Mouse (Mus musculus) thymus, adult 2 months (tissue): ENCODE measurements at regions not wholly inside any gene's neighbourhood (a gene's known extent, or its start where the extent isn't known, plus 50 kb on each side); places are given as distances from the start of the nearest gene placed in this dataset.
"Not testable (repeated sequence)": the region's sequence is repeated elsewhere in the genome, so short reads cannot be mapped to it uniquely, and the experiment has no call there.

Experiments
- DNase-seq: peaks from one replicate; pipeline ENCODE4 v3.0.0; 2021
- H3K27ac ChIP-seq: fragments of 200-500 bp; 2 replicates; pipeline ENCODE4 v1.5.1; 2012; ENCODE audit warnings: low read length, control low read depth; ENCODE audit not compliant: control insufficient read depth, insufficient read depth
- H3K27me3 ChIP-seq: fragments of 200-500 bp; 2 replicates; pipeline ENCODE4 v1.6.1; 2012; ENCODE audit warnings: mild to moderate bottlenecking, low read length, moderate library complexity, mixed read lengths; ENCODE audit not compliant: control insufficient read depth, insufficient read depth
- H3K36me3 ChIP-seq: fragments of 200-500 bp; 2 replicates; pipeline ENCODE4 v1.6.1; 2012; ENCODE audit warnings: mild to moderate bottlenecking, low read length, moderate library complexity; ENCODE audit not compliant: control insufficient read depth, insufficient read depth
- H3K4me1 ChIP-seq: fragments of 200-500 bp; replicated peaks from 2 replicates; pipeline ENCODE4 v1.6.1; 2012; ENCODE audit warnings: low read length; ENCODE audit not compliant: control insufficient read depth, insufficient read depth
- H3K4me3 ChIP-seq: fragments of 200-500 bp; 2 replicates; pipeline ENCODE4 v1.5.1; 2012; ENCODE audit warnings: mild to moderate bottlenecking, low read length, control low read depth, moderate library complexity; ENCODE audit not compliant: control insufficient read depth, insufficient read depth
- CTCF ChIP-seq: fragments of 200-500 bp; IDR thresholded peaks from 2 replicates; pipeline ENCODE4 v1.5.1; 2012; ENCODE audit warnings: mild to moderate bottlenecking, control low read depth, low read length, moderate library complexity, borderline replicate concordance; ENCODE audit not compliant: control insufficient read depth, poor library complexity, insufficient read depth; ENCODE audit errors: extremely low read depth
- POLR2A ChIP-seq: fragments of 200-500 bp; IDR thresholded peaks from 2 replicates; pipeline ENCODE4 v1.6.1; 2012; ENCODE audit warnings: mild to moderate bottlenecking, low read length, control low read depth, moderate library complexity; ENCODE audit not compliant: control insufficient read depth, poor library complexity, insufficient read depth; ENCODE audit errors: extremely low read depth
- WGBS: fragments of 180-500 bp; shearing (Covaris S2); methylation state at CpG from one replicate; pipeline ENCODE4 v1.1.7; 2018; 5-methylcytosine and 5-hydroxymethylcytosine counted together

GRCm38 (mm10) chr17:16860771-16861170 lies 203.1 kb upstream of the Zfp960 start:
- Histone ChIP-seq H3K27ac (no peak overlapping the region), H3K4me1 (no peaks in the 10 kb centered on the region), H3K36me3 (no peaks in the 10 kb centered on the region), H3K4me3 (no peak overlapping the region), H3K27me3 (no peaks in the 10 kb centered on the region)
- DNase-seq: no peak
- no peak for TF ChIP-seq CTCF
- no peak for TF ChIP-seq POLR2A
- 74% methylated on average over 1 of the region's 1 CpGs for WGBS

GRCm38 (mm10) chr17:16900791-16901190 lies 163.1 kb upstream of the Zfp960 start:
- Histone ChIP-seq H3K27ac (no peak overlapping the region), H3K4me3 (no peak overlapping the region), H3K4me1 (no peaks in the 10 kb centered on the region), H3K27me3 (no peaks in the 10 kb centered on the region), H3K36me3 (no peaks in the 10 kb centered on the region)
- peak; percentile 11 for DNase-seq
- 76% methylated on average over 2 of the region's 2 CpGs for WGBS
- TF ChIP-seq CTCF (no peak), POLR2A (no peak)

DNA sequence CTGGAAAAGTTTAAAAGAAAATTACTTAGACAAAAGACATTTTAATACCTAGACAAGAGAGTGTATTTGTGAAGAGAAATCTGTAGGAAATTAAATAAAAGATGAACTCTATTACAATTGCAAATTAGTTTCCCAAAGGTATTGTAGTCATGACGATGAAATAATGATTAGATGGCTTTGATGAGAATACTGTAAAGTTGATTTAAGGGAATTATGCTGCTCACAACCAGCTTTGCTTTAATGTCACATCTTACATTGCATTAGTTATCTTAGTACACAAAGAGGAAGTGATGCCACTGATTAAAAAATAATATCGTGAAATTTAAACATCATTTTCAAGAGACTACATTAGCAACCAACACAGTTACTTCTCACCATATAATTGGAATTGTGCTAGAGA lies 145.7 kb upstream of the Zfp960 start:
- no peak overlapping the region for H3K27ac ChIP-seq
- no peak overlapping the region for H3K4me3 ChIP-seq
- H3K27me3 ChIP-seq: no peaks in the 10 kb centered on the region
- no peaks in the 10 kb centered on the region for H3K4me1 ChIP-seq
- H3K36me3 ChIP-seq: no peaks in the 10 kb centered on the region
- DNase-seq: no peak
- 98% methylated on average over 2 of the region's 2 CpGs for WGBS
- no peak for TF ChIP-seq POLR2A

- no peak overlapping the region for H3K27ac ChIP-seq
- H3K4me1 ChIP-seq: no peaks in the 10 kb centered on the region
- DNase-seq: no peak
- TF ChIP-seq POLR2A (no peak), CTCF (no peak)
- no peaks in the 10 kb centered on the region for H3K36me3 ChIP-seq
- H3K4me3 ChIP-seq: no peak overlapping the region
- H3K27me3 ChIP-seq: no peaks in the 10 kb centered on the region
Observed at GRCm38 (mm10) chr17:16926200-16926599, 137.7 kb upstream of the Zfp960 start.

DNA sequence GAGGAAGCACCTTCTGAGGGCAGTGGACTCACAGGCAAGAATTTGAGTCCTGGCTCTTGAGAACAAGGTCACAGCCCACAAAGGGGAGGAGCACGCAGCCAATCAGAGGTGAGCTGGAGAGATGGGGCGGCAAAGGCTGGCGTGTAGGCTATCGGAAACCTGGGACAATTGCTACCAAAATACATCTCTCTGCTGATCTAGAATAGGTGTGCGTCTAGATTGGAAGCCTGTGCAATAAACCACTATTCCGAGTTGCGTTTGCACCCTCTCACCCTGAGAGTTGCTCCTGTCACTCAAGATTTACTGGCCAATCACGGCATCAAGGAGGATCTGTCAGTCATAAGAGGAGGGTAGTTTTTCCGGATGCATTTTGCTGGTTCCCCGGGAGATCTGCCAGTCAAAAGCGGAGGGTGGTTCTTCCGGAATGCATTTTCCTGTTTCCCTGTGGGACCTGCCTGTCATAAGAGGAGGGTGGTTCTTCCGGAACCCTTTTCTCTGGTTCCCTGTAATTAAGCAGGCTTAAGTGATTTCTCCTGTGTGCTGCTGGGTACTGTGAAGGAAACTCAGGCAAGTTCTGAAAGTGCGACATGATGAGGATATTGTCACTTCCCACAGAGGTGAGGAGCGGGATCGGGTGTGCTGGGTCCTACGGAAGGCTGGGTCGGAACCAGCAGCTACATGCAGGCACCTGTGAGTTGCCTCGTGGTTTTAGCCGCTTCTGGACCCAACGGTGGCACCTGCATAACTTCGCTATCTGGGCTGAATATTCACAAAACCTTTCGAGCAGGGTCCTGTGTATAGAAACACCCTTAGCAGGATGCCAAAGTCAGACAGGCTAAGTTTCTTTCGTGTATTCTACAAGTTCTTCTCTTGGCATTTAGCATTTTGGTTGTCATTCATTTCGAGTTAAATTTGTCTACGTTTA lies 112.6 kb upstream of the Zfp960 start:
- under 1% methylated on average over 26 of the region's 26 CpGs for WGBS
- not testable (repeated sequence) for H3K4me1 ChIP-seq, H3K36me3 ChIP-seq, H3K27me3 ChIP-seq
- peak; percentile 90 for DNase-seq
- H3K4me3 ChIP-seq: peak overlapping the region; percentile 46
- H3K27ac ChIP-seq: peak overlapping the region; percentile 23

GRCm38 (mm10) chr17:16952146-16952545 lies 111.8 kb upstream of the Zfp960 start:
- H3K4me3 ChIP-seq, H3K36me3 ChIP-seq, H3K27me3 ChIP-seq, H3K27ac ChIP-seq, H3K4me1 ChIP-seq, DNase-seq: not testable (repeated sequence)
- 9% methylated on average over 2 of the region's 2 CpGs for whole genome bisulfite sequencing

GRCm38 (mm10) chr17:16997241-16997640 lies 66.7 kb upstream of the Zfp960 start:
- H3K27me3 ChIP-seq, H3K36me3 ChIP-seq, H3K4me3 ChIP-seq, H3K4me1 ChIP-seq, H3K27ac ChIP-seq, DNase-seq: not testable (repeated sequence)
- WGBS: 87% methylated on average over 21 of the region's 21 CpGs

DNA sequence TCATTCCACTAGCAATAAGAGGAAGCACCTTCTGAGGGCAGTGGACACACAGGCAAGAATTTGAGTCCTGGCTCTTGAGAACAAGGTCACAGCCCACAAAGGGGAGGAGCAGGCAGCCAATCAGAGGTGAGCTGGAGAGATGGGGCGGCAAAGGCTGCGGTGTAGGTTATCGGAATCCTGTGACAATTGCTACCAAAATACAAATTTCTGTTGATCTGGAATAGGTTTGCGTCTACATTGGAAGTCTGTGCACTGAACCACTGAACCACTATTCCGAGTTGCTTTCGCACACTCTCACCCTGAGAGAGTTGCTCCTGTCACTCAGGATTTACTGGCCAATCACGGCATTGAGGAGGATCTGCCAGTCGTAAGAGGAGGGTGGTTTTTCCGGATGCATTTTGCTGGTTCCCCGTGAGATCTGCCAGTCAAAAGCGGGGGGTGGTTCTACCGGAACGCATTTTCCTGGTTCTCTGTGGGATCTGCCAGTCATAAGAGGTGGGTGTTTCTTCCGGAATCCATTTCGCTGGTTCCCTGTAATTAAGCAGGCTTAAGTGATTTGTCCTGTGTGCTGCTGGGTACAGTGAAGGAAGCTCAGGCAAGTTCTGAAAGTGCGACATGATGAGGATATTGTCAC lies 59.2 kb upstream of the Zfp960 start:
- not testable (repeated sequence) for H3K27me3 ChIP-seq, H3K4me1 ChIP-seq, H3K36me3 ChIP-seq
- Histone ChIP-seq H3K4me3 (peak overlapping the region; percentile 72), H3K27ac (peak overlapping the region; percentile 40; the same call in 1 of the 2 replicates)
- DNase-seq: peak; percentile 84
- WGBS: 3% methylated on average over 16 of the region's 16 CpGs

GRCm38 (mm10) chr17:17005267-17005666 lies 58.6 kb upstream of the Zfp960 start:
- WGBS: 4% methylated on average over 11 of the region's 11 CpGs
- peak overlapping the region; percentile 72 for H3K4me3 ChIP-seq
- peak overlapping the region; percentile 40; the same call in 1 of the 2 replicates for H3K27ac ChIP-seq
- not testable (repeated sequence) for H3K4me1 ChIP-seq, H3K27me3 ChIP-seq, H3K36me3 ChIP-seq, DNase-seq
